Mouse (Mus musculus) neural tube, embryonic 13.5 days (tissue): ENCODE results near the gene Zbed3. TPM values are rescaled to one million over a fixed set of nuclear protein-coding genes. Genes with fewer than 3 reads are reported as not detected.

Source experiments
- ATAC-seq: fragments of 200-750 bp; cut with Nextera tagmentation; 2 replicates; pipeline ENCODE4 v1.8.0; 2017; ENCODE audit warnings: low read depth, mild to moderate bottlenecking, moderate TSS enrichment, moderate library complexity
- H3K27ac ChIP-seq: fragments of 300-500 bp; sonication (generic); replicated peaks from 2 replicates; pipeline ENCODE4 v1.5.1; 2015; ENCODE audit warnings: moderate library complexity, mild to moderate bottlenecking, inconsistent platforms
- H3K27me3 ChIP-seq: fragments of 300-500 bp; sonication (generic); 2 replicates; pipeline ENCODE4 v1.6.1; 2015; ENCODE audit warnings: mild to moderate bottlenecking, inconsistent platforms
- H3K36me3 ChIP-seq: fragments of 300-500 bp; sonication (generic); 2 replicates; pipeline ENCODE4 v1.6.1; 2015; ENCODE audit warnings: mild to moderate bottlenecking, inconsistent platforms
- H3K4me1 ChIP-seq: fragments of 300-500 bp; sonication (generic); replicated peaks from 2 replicates; pipeline ENCODE4 v1.6.1; 2015; ENCODE audit warnings: inconsistent platforms
- H3K4me2 ChIP-seq: fragments of 300-500 bp; sonication (generic); 2 replicates; pipeline ENCODE4 v1.6.1; 2015; ENCODE audit warnings: inconsistent platforms, mild to moderate bottlenecking, moderate library complexity
- H3K4me3 ChIP-seq: fragments of 300-500 bp; sonication (generic); 2 replicates; pipeline ENCODE4 v1.5.1; 2015; ENCODE audit warnings: mild to moderate bottlenecking, inconsistent platforms
- H3K9ac ChIP-seq: fragments of 300-500 bp; sonication (generic); 2 replicates; pipeline ENCODE4 v1.6.1; 2015; ENCODE audit warnings: moderate library complexity, mild to moderate bottlenecking, inconsistent platforms
- H3K9me3 ChIP-seq: fragments of 300-500 bp; sonication (generic); 2 replicates; pipeline ENCODE4 v1.6.1; 2016; ENCODE audit warnings: inconsistent platforms
- WGBS: fragments of 180-500 bp; shearing (Covaris S2); methylation state at CpG from one replicate; pipeline ENCODE4 v1.1.7; 2015; 5-methylcytosine and 5-hydroxymethylcytosine counted together
- polyA plus RNA-seq: library from polyadenylated mRNA; unstranded; fragments of >200 nt; fragmentation: Nextera tagmentation; extraction: Ambion mirVana; gene quantifications from 2 replicates; pipeline ENCODE4 v1.2.1, GENCODE M21; 2015

Gene Zbed3
- polyA plus RNA-seq = 38.2 and 44.3 TPM in 2 replicates

GRCm38 (mm10) chr13:95323400-95323799 is at the start of gene Zbed3:
Gene Zbed3, plus strand, starts transcription at chr13:95323612.
- H3K4me3 ChIP-seq = peak within 1 kb of the TSS; percentile 84
- peak within 1 kb of the TSS; percentile 96 for H3K27ac ChIP-seq
- H3K27me3 ChIP-seq = no peaks in the 10 kb centered on the region
- ATAC-seq = no peak
- no peaks in the 10 kb centered on the region for H3K9me3 ChIP-seq
- 95% methylated on average over 6 of the region's 6 CpGs for WGBS
- peaks cover 29% of the 10 kb centered on the region for H3K4me1 ChIP-seq
- H3K36me3 ChIP-seq = no peaks in the 10 kb centered on the region
- H3K9ac ChIP-seq = peak within 1 kb of the TSS; percentile 98
- H3K4me2 ChIP-seq = peak within 1 kb of the TSS; percentile 77

DNA sequence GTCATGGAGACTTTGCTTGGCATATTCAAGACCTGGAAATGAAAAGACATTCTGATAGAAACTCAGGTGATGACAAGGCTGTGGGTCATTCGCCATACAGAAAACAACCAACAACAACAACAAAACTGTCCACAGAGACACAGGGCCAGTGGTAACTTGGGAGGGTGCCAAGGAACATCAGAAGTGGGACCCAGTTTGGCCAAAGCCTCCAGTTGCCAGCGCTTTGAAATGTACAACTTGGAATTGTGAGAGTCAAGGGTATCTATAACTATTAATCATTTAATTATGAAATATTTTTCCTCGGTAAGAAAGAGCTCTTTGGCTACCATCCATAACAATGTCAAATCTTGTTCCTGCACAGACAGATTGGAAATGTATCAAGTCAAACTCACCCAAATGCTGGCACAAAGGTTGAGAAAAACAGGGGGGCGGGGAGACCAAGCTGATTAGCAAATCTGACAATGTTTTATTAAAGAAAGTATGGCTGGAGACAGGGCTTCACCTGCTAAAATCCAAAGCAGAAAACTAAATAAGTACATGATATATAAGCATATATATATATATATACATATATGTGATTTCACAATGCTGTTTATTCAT is 44.9 kb upstream of the Zbed3 start:
- Histone ChIP-seq H3K4me2 (no peak overlapping the region), H3K4me3 (no peak overlapping the region), H3K9me3 (no peaks in the 10 kb centered on the region), H3K27ac (no peak overlapping the region), H3K36me3 (no peaks in the 10 kb centered on the region), H3K27me3 (no peaks in the 10 kb centered on the region), H3K9ac (no peak overlapping the region), H3K4me1 (peaks cover 8% of the 10 kb centered on the region; the same call in 1 of the 2 replicates)
- WGBS = 88% methylated on average over 4 of the region's 4 CpGs
- no peak for ATAC-seq

- no peak overlapping the region for H3K27ac ChIP-seq
- no peak overlapping the region for H3K4me2 ChIP-seq
- H3K4me3 ChIP-seq = no peak overlapping the region
- no peaks in the 10 kb centered on the region for H3K27me3 ChIP-seq
- H3K9ac ChIP-seq = no peak overlapping the region
- ATAC-seq = peak; percentile 36; the same call in 1 of the 2 replicates
- 35% methylated on average over 6 of the region's 7 CpGs for WGBS
- H3K36me3 ChIP-seq = no peaks in the 10 kb centered on the region
- H3K4me1 ChIP-seq = peaks cover 8% of the 10 kb centered on the region; the same call in 1 of the 2 replicates
- H3K9me3 ChIP-seq = no peaks in the 10 kb centered on the region
These were observed 41.4 kb upstream of the Zbed3 start for GRCm38 (mm10) chr13:95281740-95282673.

DNA sequence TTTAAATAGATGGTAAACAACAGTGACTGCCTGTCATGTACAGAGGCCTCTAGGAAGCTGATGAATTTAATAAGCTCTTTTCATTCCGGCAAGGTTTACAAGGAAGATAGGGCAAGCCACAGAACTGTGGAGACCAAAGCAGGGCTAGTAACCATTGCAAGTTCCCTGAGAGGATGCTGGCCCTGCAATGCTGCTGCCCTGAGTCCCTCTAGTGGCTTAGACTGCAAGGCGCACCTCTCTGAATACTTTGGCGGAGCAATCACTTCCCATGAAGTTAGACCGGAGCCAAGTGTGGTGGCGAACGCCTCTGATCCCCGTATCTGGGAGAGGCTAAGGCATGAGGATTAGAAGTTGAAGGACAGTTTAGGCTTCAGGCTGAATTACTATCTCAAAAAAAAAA is 36.4 kb upstream of the Zbed3 start:
- peaks cover 4% of the 10 kb centered on the region; the same call in 1 of the 2 replicates for H3K27me3 ChIP-seq
- ATAC-seq = peak; percentile 76; the same call in 1 of the 2 replicates

DNA sequence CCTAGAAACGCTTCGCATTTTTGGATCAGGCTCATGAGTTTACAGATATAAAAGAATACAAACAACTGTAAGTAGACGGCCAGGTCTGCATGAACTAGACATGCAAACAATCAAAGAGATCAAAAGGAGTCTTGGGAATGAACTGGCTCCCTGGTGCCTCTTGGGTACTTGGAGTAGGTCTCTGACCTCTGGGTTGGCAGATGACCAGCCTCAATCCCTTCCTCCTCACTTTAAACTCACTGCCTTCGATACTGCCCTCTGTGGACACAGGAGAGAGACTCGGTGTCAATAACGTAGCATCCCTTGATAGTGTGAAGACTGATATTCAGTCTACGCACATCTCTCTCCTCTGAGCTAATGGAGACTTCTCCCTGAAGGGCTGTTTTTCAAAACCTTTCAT is 35.4 kb upstream of the Zbed3 start:
- H3K9ac ChIP-seq = no peak overlapping the region

More for the DNA sequence above, 36.4 kb upstream of the Zbed3 start:
- Histone ChIP-seq H3K27ac (no peak overlapping the region), H3K4me1 (no peaks in the 10 kb centered on the region), H3K4me3 (no peak overlapping the region), H3K4me2 (no peak overlapping the region), H3K9ac (no peak overlapping the region), H3K36me3 (no peaks in the 10 kb centered on the region), H3K9me3 (no peaks in the 10 kb centered on the region)
- WGBS = 12% methylated on average over 7 of the region's 7 CpGs

GRCm38 (mm10) chr13:95291983-95292382 is 31.4 kb upstream of the Zbed3 start:
- H3K27ac ChIP-seq = no peak overlapping the region
- WGBS = 29% methylated on average over 4 of the region's 4 CpGs
- H3K36me3 ChIP-seq = no peaks in the 10 kb centered on the region
- no peak overlapping the region for H3K4me2 ChIP-seq
- no peak for ATAC-seq
- no peak overlapping the region for H3K9ac ChIP-seq
- H3K4me3 ChIP-seq = no peak overlapping the region
- H3K9me3 ChIP-seq = no peaks in the 10 kb centered on the region
- H3K27me3 ChIP-seq = peaks cover 4% of the 10 kb centered on the region; the same call in 1 of the 2 replicates
- no peaks in the 10 kb centered on the region for H3K4me1 ChIP-seq

More for the DNA sequence above, 35.4 kb upstream of the Zbed3 start:
- peaks cover 4% of the 10 kb centered on the region; the same call in 1 of the 2 replicates for H3K27me3 ChIP-seq
- H3K4me2 ChIP-seq = no peak overlapping the region
- ATAC-seq = no peak
- no peak overlapping the region for H3K4me3 ChIP-seq
- WGBS = 74% methylated on average over 7 of the region's 7 CpGs
- no peak overlapping the region for H3K27ac ChIP-seq
- H3K9me3 ChIP-seq = no peaks in the 10 kb centered on the region
- H3K36me3 ChIP-seq = no peaks in the 10 kb centered on the region
- H3K4me1 ChIP-seq = no peaks in the 10 kb centered on the region

DNA sequence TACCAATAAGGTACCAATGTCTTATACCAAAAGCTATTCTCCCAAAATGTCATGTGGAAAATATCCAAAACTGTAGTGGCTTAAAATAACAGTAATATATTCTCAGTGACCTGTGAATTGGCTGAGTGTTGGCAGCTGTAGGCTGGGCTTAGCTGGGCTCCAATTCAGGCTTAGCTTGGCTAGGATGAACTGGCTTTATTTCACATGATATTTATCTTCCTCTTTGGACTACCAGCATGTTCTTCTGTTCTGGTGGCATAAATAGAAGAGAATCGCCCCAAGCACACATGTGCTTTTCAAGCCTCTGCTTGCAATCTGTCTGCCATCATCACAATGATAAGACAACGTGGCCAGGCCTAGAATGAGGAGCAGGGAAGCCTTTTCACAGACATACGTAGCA is 23.5 kb upstream of the Zbed3 start:
- 73% methylated on average over 3 of the region's 3 CpGs for WGBS
- H3K9ac ChIP-seq = no peak overlapping the region
- no peak overlapping the region for H3K27ac ChIP-seq
- H3K4me2 ChIP-seq = no peak overlapping the region
- H3K4me3 ChIP-seq = no peak overlapping the region
- H3K4me1 ChIP-seq = no peaks in the 10 kb centered on the region
- no peak for ATAC-seq
- no peaks in the 10 kb centered on the region for H3K27me3 ChIP-seq
- no peaks in the 10 kb centered on the region for H3K9me3 ChIP-seq
- H3K36me3 ChIP-seq = no peaks in the 10 kb centered on the region

DNA sequence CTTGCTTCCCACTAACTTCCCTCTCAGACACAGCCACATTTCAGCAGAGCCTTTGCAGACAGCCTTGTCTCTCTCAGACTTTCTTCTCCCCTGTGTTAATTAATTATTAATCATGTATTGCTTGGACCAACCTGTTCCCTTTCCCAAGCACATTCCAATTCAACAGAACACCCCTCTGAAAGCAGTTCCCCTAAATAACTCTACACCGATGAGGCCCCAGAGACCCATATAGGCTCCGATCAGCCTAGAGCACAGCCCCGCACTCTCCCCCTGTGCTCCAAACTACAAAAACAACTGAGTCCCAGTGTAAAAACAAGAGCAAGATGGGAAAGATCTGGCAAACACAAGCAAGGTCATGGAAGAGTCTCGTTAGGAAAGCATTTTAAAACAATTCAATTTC is 16.8 kb upstream of the Zbed3 start:
- no peaks in the 10 kb centered on the region for H3K27me3 ChIP-seq
- no peaks in the 10 kb centered on the region for H3K36me3 ChIP-seq
- peaks cover 7% of the 10 kb centered on the region; the same call in 1 of the 2 replicates for H3K4me1 ChIP-seq
- 55% methylated on average over 4 of the region's 4 CpGs for WGBS
- no peak overlapping the region for H3K27ac ChIP-seq
- no peak for ATAC-seq
- H3K9ac ChIP-seq = peak overlapping the region; percentile 23; the same call in 1 of the 2 replicates
- H3K4me3 ChIP-seq = no peak overlapping the region
- H3K4me2 ChIP-seq = no peak overlapping the region
- H3K9me3 ChIP-seq = no peaks in the 10 kb centered on the region

DNA sequence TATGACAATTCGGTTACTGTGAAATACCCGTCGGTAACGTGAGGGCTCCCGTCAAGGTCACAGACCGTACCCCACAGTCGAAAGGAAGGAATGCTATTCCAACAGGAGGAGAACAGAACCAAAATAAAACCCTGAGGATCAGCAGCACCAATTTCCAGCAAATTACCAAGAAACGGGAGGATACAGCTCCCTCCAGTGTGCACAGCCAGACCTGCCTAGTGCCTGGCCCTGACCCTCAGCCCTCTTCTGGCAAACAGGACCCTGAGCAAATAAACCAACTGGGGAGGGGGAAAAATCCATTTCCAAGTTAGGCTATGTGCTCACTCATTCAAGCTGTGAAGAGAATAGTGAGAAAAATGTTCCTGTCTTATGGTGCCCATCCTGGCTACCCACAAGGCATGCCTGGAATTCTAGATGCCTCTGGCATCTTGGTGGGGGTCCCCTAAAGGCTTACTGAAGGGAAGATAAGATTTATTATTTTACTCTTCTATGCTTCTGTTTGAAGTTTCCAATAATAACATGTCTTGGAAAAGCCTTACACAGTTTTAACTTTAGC is 16.2 kb upstream of the Zbed3 start:
- Histone ChIP-seq H3K4me3 (no peak overlapping the region), H3K9ac (no peak overlapping the region), H3K27ac (no peak overlapping the region), H3K27me3 (no peaks in the 10 kb centered on the region), H3K4me1 (peaks cover 7% of the 10 kb centered on the region; the same call in 1 of the 2 replicates), H3K4me2 (no peak overlapping the region), H3K9me3 (no peaks in the 10 kb centered on the region), H3K36me3 (no peaks in the 10 kb centered on the region)
- WGBS = 82% methylated on average over 8 of the region's 8 CpGs
- no peak for ATAC-seq

DNA sequence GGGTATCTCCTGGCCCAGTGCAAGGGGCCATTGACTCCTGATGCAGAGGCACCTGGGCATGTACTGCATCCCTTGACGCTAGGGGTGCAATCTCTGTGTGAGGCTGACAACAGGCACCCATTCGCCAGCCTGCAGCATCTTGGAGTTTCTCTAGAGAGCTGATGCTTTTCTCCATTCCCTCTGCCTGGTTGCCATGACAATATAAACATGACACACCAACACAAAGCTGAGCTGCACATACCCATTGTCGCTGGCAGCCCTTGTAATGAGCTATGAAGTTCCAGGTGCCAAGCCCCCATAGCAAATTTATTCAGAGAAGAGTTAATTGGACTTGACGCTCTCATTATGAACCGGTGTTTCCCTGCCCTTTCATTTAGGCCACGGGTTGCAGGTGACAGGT is 11.4 kb upstream of the Zbed3 start:
- ATAC-seq = no peak
- Histone ChIP-seq H3K27me3 (0 out of 2 replicates have a peak, but pooled peaks cover 5% of the 10 kb centered on the region), H3K4me3 (no peak overlapping the region), H3K36me3 (no peaks in the 10 kb centered on the region), H3K27ac (no peak overlapping the region), H3K4me2 (no peak overlapping the region), H3K9ac (no peak overlapping the region), H3K9me3 (no peaks in the 10 kb centered on the region), H3K4me1 (no peaks in the 10 kb centered on the region)
- 63% methylated on average over 6 of the region's 6 CpGs for WGBS

DNA sequence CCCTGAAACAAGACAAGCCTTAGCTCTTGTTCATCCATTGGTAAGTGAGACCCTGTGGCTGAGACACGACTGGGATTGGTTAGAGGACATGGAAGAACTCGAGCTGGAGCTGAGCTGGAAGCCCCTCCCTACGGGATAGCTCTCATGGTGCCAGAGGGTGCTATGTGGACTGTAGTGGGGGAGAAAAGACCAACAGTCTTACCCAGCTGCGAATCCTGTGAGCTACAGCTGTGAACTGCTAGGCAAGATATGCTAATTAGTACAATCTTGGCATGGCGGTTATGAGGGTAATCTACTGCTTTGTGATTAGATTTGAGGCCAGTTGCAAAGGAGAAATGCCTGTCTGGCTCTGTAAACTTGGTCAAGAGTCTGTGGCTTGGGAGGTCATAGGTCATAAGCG is 4.3 kb upstream of the Zbed3 start:
- H3K9ac ChIP-seq = no peak overlapping the region
- no peak overlapping the region for H3K4me2 ChIP-seq
- H3K4me1 ChIP-seq = no peaks in the 10 kb centered on the region
- WGBS = 77% methylated on average over 6 of the region's 6 CpGs
- no peaks in the 10 kb centered on the region for H3K36me3 ChIP-seq
- no peak overlapping the region for H3K27ac ChIP-seq
- no peaks in the 10 kb centered on the region for H3K9me3 ChIP-seq
- H3K27me3 ChIP-seq = no peaks in the 10 kb centered on the region
- no peak overlapping the region for H3K4me3 ChIP-seq
- ATAC-seq = no peak

DNA sequence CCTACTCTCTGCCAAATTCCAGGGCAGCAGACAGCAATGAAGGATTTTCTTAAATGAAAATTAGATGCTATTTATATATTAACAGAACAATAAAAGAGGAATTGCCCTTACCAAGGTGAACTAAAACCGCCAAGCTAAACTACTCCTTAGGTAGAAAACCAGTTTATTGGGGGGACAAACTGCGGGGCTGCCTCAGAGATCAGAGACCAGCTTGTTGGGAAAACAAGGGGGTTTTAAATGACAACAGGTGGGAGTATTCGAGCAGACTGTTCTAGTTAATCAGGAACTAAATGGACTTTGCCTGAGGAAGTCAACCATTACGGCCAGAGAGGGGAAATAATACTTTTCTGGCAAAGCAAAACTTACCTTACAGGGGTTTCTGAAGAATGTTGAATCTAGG is 3.0 kb upstream of the Zbed3 start:
- Histone ChIP-seq H3K4me2 (no peak overlapping the region), H3K9ac (no peak overlapping the region), H3K4me3 (no peak overlapping the region), H3K27ac (no peak overlapping the region), H3K36me3 (no peaks in the 10 kb centered on the region), H3K9me3 (no peaks in the 10 kb centered on the region), H3K27me3 (no peaks in the 10 kb centered on the region), H3K4me1 (no peaks in the 10 kb centered on the region)
- ATAC-seq = no peak
- 21% methylated on average over 4 of the region's 4 CpGs for WGBS
